Mouse (Mus musculus) lung, embryonic 14.5 days (tissue): ENCODE measurements around the gene Nr2c2. TPM values are rescaled to one million over a fixed set of nuclear protein-coding genes. Genes with fewer than 3 reads are reported as not detected.

ENCODE experiments used
- ATAC-seq: fragments of 200-750 bp; cut with Nextera tagmentation; 2 replicates; pipeline ENCODE4 v1.8.0; 2017; ENCODE audit warnings: mild to moderate bottlenecking, moderate TSS enrichment, moderate library complexity; ENCODE audit not compliant: insufficient read depth
- DNase-seq: peaks from one replicate; pipeline ENCODE4 v3.0.0-alpha.2; 2015
- H3K27ac ChIP-seq: fragments of 300-500 bp; sonication (generic); 2 replicates; pipeline ENCODE4 v1.5.1; 2014; ENCODE audit warnings: low read depth, mild to moderate bottlenecking, moderate library complexity
- H3K27me3 ChIP-seq: fragments of 300-500 bp; sonication (generic); 2 replicates; pipeline ENCODE4 v1.6.1; 2014; ENCODE audit warnings: low read length, control low read depth; ENCODE audit not compliant: insufficient read depth
- H3K36me3 ChIP-seq: fragments of 300-500 bp; sonication (generic); 2 replicates; pipeline ENCODE4 v1.6.1; 2014; ENCODE audit warnings: control low read depth; ENCODE audit not compliant: insufficient read depth
- H3K4me1 ChIP-seq: fragments of 300-500 bp; sonication (generic); 2 replicates; pipeline ENCODE4 v1.6.1; 2014; ENCODE audit warnings: antibody characterized with exemption, control low read depth; ENCODE audit not compliant: insufficient read depth
- H3K4me2 ChIP-seq: fragments of 300-500 bp; sonication (generic); 2 replicates; pipeline ENCODE4 v1.6.1; 2014; ENCODE audit warnings: mild to moderate bottlenecking
- H3K4me3 ChIP-seq: fragments of 300-500 bp; sonication (generic); 2 replicates; pipeline ENCODE4 v1.5.1; 2014; ENCODE audit warnings: low read depth, low read length
- H3K9ac ChIP-seq: fragments of 300-500 bp; sonication (generic); 2 replicates; pipeline ENCODE4 v1.6.1; 2014
- H3K9me3 ChIP-seq: fragments of 300-500 bp; sonication (generic); 2 replicates; pipeline ENCODE4 v1.6.1; 2016; ENCODE audit warnings: low read depth, low read length, control low read depth
- CTCF ChIP-seq: IDR thresholded peaks from 2 replicates; pipeline ENCODE4 v1.5.1; 2016; ENCODE audit warnings: antibody characterized with exemption, low read depth
- WGBS: fragments of 180-500 bp; shearing (Covaris S2); extraction: QIAGEN DNeasy Blood & Tissue Kit; methylation state at CpG from one replicate; pipeline ENCODE4 v1.1.7; 2014; 5-methylcytosine and 5-hydroxymethylcytosine counted together
- polyA plus RNA-seq: library from polyadenylated mRNA; unstranded; fragments of >200 nt; fragmentation: Nextera tagmentation; extraction: Ambion mirVana; gene quantifications from 2 replicates; pipeline ENCODE4 v1.2.1, GENCODE M21; 2014

Gene Nr2c2
- 32.3 and 33.4 TPM in 2 replicates for polyA plus RNA-seq

GRCm38 (mm10) chr6:92091130-92091591 is at the start of gene Nr2c2:
Gene Nr2c2 (plus strand): TSS chr6:92091390.
- DNase-seq: peak; percentile 89
- H3K4me2 ChIP-seq: peak within 1 kb of the TSS; percentile 90
- peak within 1 kb of the TSS; percentile 98 for H3K9ac ChIP-seq
- no peaks in the 10 kb centered on the region for H3K36me3 ChIP-seq
- under 1% methylated on average over 49 of the region's 58 CpGs for whole genome bisulfite sequencing
- H3K27ac ChIP-seq: peak within 1 kb of the TSS; percentile 100
- H3K27me3 ChIP-seq: no peaks in the 10 kb centered on the region
- no peaks in the 10 kb centered on the region for H3K9me3 ChIP-seq
- TF ChIP-seq CTCF: no peak
- peaks cover 12% of the 10 kb centered on the region; the same call in 1 of the 2 replicates for H3K4me1 ChIP-seq
- H3K4me3 ChIP-seq: peak within 1 kb of the TSS; percentile 88
- ATAC-seq: peak; percentile 44

GRCm38 (mm10) chr6:92042055-92042454 is 49.1 kb upstream of the Nr2c2 start:
- Histone ChIP-seq H3K27ac (peak overlapping the region; percentile 18; the same call in 1 of the 2 replicates), H3K4me2 (no peak overlapping the region), H3K4me3 (no peak overlapping the region), H3K36me3 (no peaks in the 10 kb centered on the region), H3K4me1 (peaks cover 7% of the 10 kb centered on the region; the same call in 1 of the 2 replicates), H3K27me3 (no peaks in the 10 kb centered on the region), H3K9ac (no peak overlapping the region), H3K9me3 (no peaks in the 10 kb centered on the region)
- peak; percentile 50 for DNase-seq
- WGBS: 88% methylated on average over 4 of the region's 4 CpGs
- ATAC-seq: peak; percentile 35; the same call in 1 of the 2 replicates
- TF ChIP-seq CTCF: no peak

GRCm38 (mm10) chr6:92042850-92043249 is 48.3 kb upstream of the Nr2c2 start:
- WGBS: 82% methylated on average over 1 of the region's 1 CpGs
- 0 out of 2 replicates have a peak, but pooled peaks cover 3% of the 10 kb centered on the region for H3K4me1 ChIP-seq
- H3K27ac ChIP-seq: no peak overlapping the region
- no peak overlapping the region for H3K4me3 ChIP-seq
- H3K4me2 ChIP-seq: no peak overlapping the region
- H3K36me3 ChIP-seq: no peaks in the 10 kb centered on the region
- ATAC-seq: no peak
- H3K27me3 ChIP-seq: no peaks in the 10 kb centered on the region
- no peak for TF ChIP-seq CTCF
- H3K9ac ChIP-seq: no peak overlapping the region
- H3K9me3 ChIP-seq: no peaks in the 10 kb centered on the region
- DNase-seq: no peak

GRCm38 (mm10) chr6:92057768-92058167 is 33.4 kb upstream of the Nr2c2 start:
- H3K27ac ChIP-seq: no peak overlapping the region
- DNase-seq (peak; percentile 30), ATAC-seq (no peak)
- H3K4me1 ChIP-seq: no peaks in the 10 kb centered on the region
- no peaks in the 10 kb centered on the region for H3K27me3 ChIP-seq
- H3K4me2 ChIP-seq: no peak overlapping the region
- 48% methylated on average over 2 of the region's 2 CpGs for WGBS
- no peak overlapping the region for H3K9ac ChIP-seq
- H3K4me3 ChIP-seq: no peak overlapping the region
- no peaks in the 10 kb centered on the region for H3K36me3 ChIP-seq
- H3K9me3 ChIP-seq: no peaks in the 10 kb centered on the region
- peak; percentile 47 for TF ChIP-seq CTCF

GRCm38 (mm10) chr6:92061725-92062124 is 29.5 kb upstream of the Nr2c2 start:
- no peaks in the 10 kb centered on the region for H3K4me1 ChIP-seq
- no peaks in the 10 kb centered on the region for H3K9me3 ChIP-seq
- H3K9ac ChIP-seq: no peak overlapping the region
- no peaks in the 10 kb centered on the region for H3K27me3 ChIP-seq
- H3K27ac ChIP-seq: no peak overlapping the region
- 40% methylated on average over 5 of the region's 5 CpGs for WGBS
- no peak for TF ChIP-seq CTCF
- no peak overlapping the region for H3K4me3 ChIP-seq
- no peak for DNase-seq
- no peak for ATAC-seq
- no peak overlapping the region for H3K4me2 ChIP-seq
- no peaks in the 10 kb centered on the region for H3K36me3 ChIP-seq

GRCm38 (mm10) chr6:92063452-92063851 is 27.7 kb upstream of the Nr2c2 start:
- H3K4me3 ChIP-seq: no peak overlapping the region
- H3K27ac ChIP-seq: no peak overlapping the region
- H3K4me2 ChIP-seq: no peak overlapping the region
- H3K27me3 ChIP-seq: no peaks in the 10 kb centered on the region
- no peaks in the 10 kb centered on the region for H3K9me3 ChIP-seq
- WGBS: 63% methylated on average over 2 of the region's 2 CpGs
- H3K4me1 ChIP-seq: no peaks in the 10 kb centered on the region
- 0 out of 2 replicates have a peak, but pooled peaks cover 3% of the 10 kb centered on the region for H3K36me3 ChIP-seq
- ATAC-seq: no peak
- TF ChIP-seq CTCF: no peak
- no peak for DNase-seq
- H3K9ac ChIP-seq: no peak overlapping the region

GRCm38 (mm10) chr6:92064101-92064500 is 27.1 kb upstream of the Nr2c2 start:
- Histone ChIP-seq H3K27me3 (no peaks in the 10 kb centered on the region), H3K36me3 (0 out of 2 replicates have a peak, but pooled peaks cover 3% of the 10 kb centered on the region), H3K4me3 (no peak overlapping the region), H3K4me2 (no peak overlapping the region), H3K9me3 (no peaks in the 10 kb centered on the region), H3K27ac (no peak overlapping the region), H3K9ac (no peak overlapping the region), H3K4me1 (no peaks in the 10 kb centered on the region)
- DNase-seq (no peak), ATAC-seq (no peak)
- TF ChIP-seq CTCF: no peak
- WGBS: 84% methylated on average over 10 of the region's 10 CpGs
